Mouse (Mus musculus): ENCODE measurements at regions not wholly inside any gene's neighbourhood (a gene's known extent, or its start where the extent isn't known, plus 50 kb on each side); places are given as distances from the start of the nearest gene placed in this dataset.

DNA sequence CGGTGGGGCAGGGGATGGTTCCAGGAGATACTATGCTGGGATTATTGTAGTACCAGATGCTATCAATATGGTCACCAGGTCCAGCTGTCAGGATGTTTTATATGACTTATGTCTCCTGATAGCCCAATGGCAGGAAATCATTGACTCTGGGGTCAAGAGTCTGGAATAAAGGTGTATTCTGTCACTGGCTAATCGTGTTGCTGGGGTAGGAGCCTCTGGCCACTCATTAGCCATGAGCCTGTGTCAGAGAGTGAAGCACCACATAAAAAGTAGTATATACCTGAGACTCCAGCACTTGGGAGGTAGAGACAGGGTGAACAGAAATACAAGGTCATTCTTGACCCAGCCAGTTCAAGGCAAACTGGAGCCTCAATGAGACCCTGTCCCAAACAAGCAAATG lies 158.8 kb upstream of the 4931429L15Rik start:
- Histone ChIP-seq H3K27ac (ENCODE audit: control insufficient read depth, low read depth, low read length) (no peak overlapping the region), H3K4me1 (ENCODE audit: control insufficient read depth in 1 of 2, insufficient read depth in 2 of 2, low read length in 2 of 2) (no peaks in the 10 kb centered on the region), H3K36me3 (ENCODE audit: control insufficient read depth in 1 of 2, insufficient read depth in 2 of 2, low read length in 2 of 2) (no peaks in the 10 kb centered on the region), H3K27me3 (ENCODE audit: control insufficient read depth in 1 of 2, insufficient read depth in 2 of 2, low read length in 2 of 2) (no peaks in the 10 kb centered on the region), H3K4me3 (ENCODE audit: control insufficient read depth in 1 of 2, insufficient read depth in 1 of 2, low read depth in 2 of 2, low read length in 2 of 2) (no peak overlapping the region), H3K9ac (ENCODE audit: control insufficient read depth, low read depth, low read length, poor library complexity, severe bottlenecking) (no peak overlapping the region), H3K79me2 (ENCODE audit: control insufficient read depth, insufficient read depth, low read length, poor library complexity) (no peaks in the 10 kb centered on the region), H3K9me3 (replicated peaks; ENCODE audit: insufficient read depth, low read length) (no peaks in the 10 kb centered on the region)
- no peak for DNase-seq (ENCODE audit: low read depth, low spot score)
- TF ChIP-seq GABPA (IDR thresholded peaks at IDR 0.05; ENCODE audit: low read depth, low read length) = no peak
- TF ChIP-seq NELFE (IDR thresholded peaks at IDR 0.05; ENCODE audit: low read depth, low read length) = no peak
- TF ChIP-seq POLR2A (IDR thresholded peaks at IDR 0.05; ENCODE audit: control insufficient read depth in 1 of 2, insufficient read depth in 1 of 2, low read depth in 1 of 2, low read length in 2 of 2, poor library complexity in 1 of 2) = no peak

DNA sequence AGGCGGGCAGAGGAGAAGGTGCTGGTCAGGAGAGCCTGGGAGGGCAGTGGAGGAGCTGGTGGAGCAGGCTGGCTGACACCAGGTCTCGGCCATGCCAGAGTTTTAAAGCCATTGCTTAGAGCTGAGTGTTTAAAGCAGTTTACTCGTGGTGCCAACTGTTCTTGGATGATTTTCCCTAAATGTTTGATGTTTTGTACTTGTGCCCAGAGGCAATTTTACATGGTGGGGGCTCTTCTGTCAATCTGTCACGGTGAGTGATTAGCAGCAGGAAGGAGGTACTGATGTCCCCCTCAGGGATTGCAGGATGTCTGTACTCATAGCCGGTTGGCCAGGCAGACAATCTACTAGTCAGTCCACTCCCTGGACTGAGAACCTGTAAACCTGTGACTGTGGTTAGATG lies 156.7 kb upstream of the 4931429L15Rik start:
- Histone ChIP-seq H3K79me2 (ENCODE audit: control insufficient read depth, insufficient read depth, low read length, poor library complexity) (no peaks in the 10 kb centered on the region), H3K9me3 (replicated peaks; ENCODE audit: insufficient read depth, low read length) (no peaks in the 10 kb centered on the region), H3K36me3 (ENCODE audit: control insufficient read depth in 1 of 2, insufficient read depth in 2 of 2, low read length in 2 of 2) (no peaks in the 10 kb centered on the region), H3K27me3 (ENCODE audit: control insufficient read depth in 1 of 2, insufficient read depth in 2 of 2, low read length in 2 of 2) (no peaks in the 10 kb centered on the region), H3K27ac (ENCODE audit: control insufficient read depth, low read depth, low read length) (no peak overlapping the region), H3K4me3 (ENCODE audit: control insufficient read depth in 1 of 2, insufficient read depth in 1 of 2, low read depth in 2 of 2, low read length in 2 of 2) (no peak overlapping the region), H3K9ac (ENCODE audit: control insufficient read depth, low read depth, low read length, poor library complexity, severe bottlenecking) (no peak overlapping the region), H3K4me1 (ENCODE audit: control insufficient read depth in 1 of 2, insufficient read depth in 2 of 2, low read length in 2 of 2) (no peaks in the 10 kb centered on the region)
- DNase-seq (ENCODE audit: low read depth, low spot score) = no peak
- TF ChIP-seq ZKSCAN1 (IDR thresholded peaks at IDR 0.05; ENCODE audit: low read depth, low read length) = no peak
- TF ChIP-seq ZNF384 (IDR thresholded peaks at IDR 0.05; ENCODE audit: low read depth, low read length) = no peak
- TF ChIP-seq POLR2AphosphoS2 (IDR thresholded peaks at IDR 0.05; ENCODE audit: low read length) = no peak

DNA sequence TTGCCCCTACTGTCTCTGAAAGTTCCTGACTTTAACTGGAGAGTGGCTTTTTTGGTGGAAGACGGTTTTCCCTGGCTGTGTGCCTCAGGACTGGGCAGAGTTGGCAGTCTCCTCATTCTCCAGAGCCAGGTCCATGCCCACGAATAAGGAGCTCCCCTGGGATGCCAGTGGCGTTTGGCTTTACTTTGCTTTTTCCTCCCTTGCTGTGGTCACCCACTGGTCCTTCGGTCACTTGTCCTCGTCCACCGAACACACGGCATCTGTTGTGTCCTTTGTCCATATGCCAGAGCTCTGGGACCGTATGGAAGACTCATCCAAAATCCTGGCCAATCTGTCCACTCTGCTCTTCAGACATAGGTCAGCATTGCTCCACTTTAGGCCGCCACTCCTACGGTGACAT lies 153.9 kb upstream of the 4931429L15Rik start:
- TF ChIP-seq CHD1 (IDR thresholded peaks at IDR 0.05; ENCODE audit: low read depth, low read length) (no peak), USF1 (IDR thresholded peaks at IDR 0.05; ENCODE audit: low read depth, low read length) (no peak), TAL1 (IDR thresholded peaks at IDR 0.05; ENCODE audit: low read length) (no peak), MEF2A (IDR thresholded peaks at IDR 0.05; ENCODE audit: extremely low read depth, insufficient replicate concordance, low read depth, low read length, poor library complexity, severe bottlenecking) (no peak), SIN3A (IDR thresholded peaks at IDR 0.05; ENCODE audit: low read length) (no peak), CHD2 (IDR thresholded peaks at IDR 0.05; ENCODE audit: low read length) (no peak), BHLHE40 (IDR thresholded peaks at IDR 0.05; ENCODE audit: borderline replicate concordance, low read depth, low read length) (no peak), GABPA (IDR thresholded peaks at IDR 0.05; ENCODE audit: low read depth, low read length) (no peak)
- no peak for DNase-seq (ENCODE audit: low read depth, low spot score)
- H3K27me3 ChIP-seq (ENCODE audit: control insufficient read depth in 1 of 2, insufficient read depth in 2 of 2, low read length in 2 of 2) = no peaks in the 10 kb centered on the region

More for the DNA sequence above, 153.9 kb upstream of the 4931429L15Rik start:
- no peak overlapping the region for H3K9ac ChIP-seq (ENCODE audit: control insufficient read depth, low read depth, low read length, poor library complexity, severe bottlenecking)
- no peaks in the 10 kb centered on the region for H3K4me1 ChIP-seq (ENCODE audit: control insufficient read depth in 1 of 2, insufficient read depth in 2 of 2, low read length in 2 of 2)
- no peak overlapping the region for H3K27ac ChIP-seq (ENCODE audit: control insufficient read depth, low read depth, low read length)
- no peaks in the 10 kb centered on the region for H3K36me3 ChIP-seq (ENCODE audit: control insufficient read depth in 1 of 2, insufficient read depth in 2 of 2, low read length in 2 of 2)
- no peak overlapping the region for H3K4me3 ChIP-seq (ENCODE audit: control insufficient read depth in 1 of 2, insufficient read depth in 1 of 2, low read depth in 2 of 2, low read length in 2 of 2)
- H3K79me2 ChIP-seq (ENCODE audit: control insufficient read depth, insufficient read depth, low read length, poor library complexity) = no peaks in the 10 kb centered on the region
- H3K9me3 ChIP-seq (replicated peaks; ENCODE audit: insufficient read depth, low read length) = no peaks in the 10 kb centered on the region

All from MEL (cell line).